Mouse (Mus musculus) cerebellum, adult 2 months (tissue): ENCODE data around the gene Krt23.

Experiments
- CTCF ChIP-seq: fragments of 200-500 bp; IDR thresholded peaks from 2 replicates; pipeline ENCODE4 v1.5.1; 2011; ENCODE audit warnings: low read depth, mild to moderate bottlenecking, control low read depth, low read length, moderate library complexity, borderline replicate concordance; ENCODE audit not compliant: insufficient read depth
- POLR2A ChIP-seq: fragments of 200-500 bp; IDR thresholded peaks from 2 replicates; pipeline ENCODE4 v1.6.1; 2011; ENCODE audit warnings: low read length, control low read depth, borderline replicate concordance; ENCODE audit not compliant: insufficient read depth

DNA sequence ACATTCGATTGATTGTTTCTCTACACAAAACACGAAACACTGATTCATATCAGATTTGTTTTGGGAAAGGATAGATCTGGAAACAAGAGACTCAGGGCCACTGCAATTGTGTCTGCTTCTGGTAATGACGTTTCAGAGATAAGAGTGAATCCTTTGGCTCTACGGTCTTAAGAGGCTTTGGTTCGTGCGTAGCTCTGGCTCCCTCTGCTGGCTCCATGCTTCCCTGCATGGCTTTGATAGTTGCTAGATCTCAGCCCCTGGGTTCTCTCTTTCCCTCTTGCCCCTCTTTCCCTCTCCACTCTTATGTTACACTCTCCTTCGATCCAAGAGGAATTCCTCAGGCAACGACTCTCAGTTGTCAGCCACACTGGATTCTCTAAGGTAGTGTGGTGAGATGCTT, 29.8 kb downstream of the Krt23 start:
- TF ChIP-seq CTCF = peak; percentile 84
- TF ChIP-seq POLR2A = no peak
